Comparison of ENCODE assay signal across 8 mouse cellular contexts in the genomic region with DNA sequence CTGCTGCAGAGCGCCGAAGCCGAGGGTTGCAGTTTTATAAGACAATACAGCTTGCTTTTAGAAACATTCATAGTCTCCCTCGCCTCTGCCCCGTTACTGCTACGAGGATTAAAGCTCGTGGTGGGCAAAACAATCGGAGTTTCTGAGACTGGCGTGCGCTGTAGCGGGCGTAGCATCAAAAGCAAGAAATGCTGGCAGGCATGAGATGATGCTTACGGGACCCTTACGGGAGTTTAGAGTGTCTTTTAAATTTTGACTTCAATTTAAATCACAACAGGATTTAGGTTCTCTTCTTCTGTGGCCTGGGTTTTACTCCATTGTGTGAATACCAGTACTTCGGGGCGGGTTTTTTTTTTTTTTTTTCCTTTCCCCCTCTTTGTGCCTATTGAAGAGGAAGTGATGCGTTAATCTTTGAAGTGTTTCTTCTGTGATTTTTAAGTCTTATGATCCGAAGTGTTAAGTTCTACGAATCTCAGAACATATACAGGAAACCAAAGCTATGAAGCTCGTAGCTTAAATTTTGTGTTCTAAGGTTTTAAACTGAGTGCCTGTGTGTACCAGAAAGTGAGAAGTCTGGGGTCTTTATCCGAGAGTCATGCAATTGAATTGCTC. TPM values are rescaled to one million over a fixed set of nuclear protein-coding genes. Genes with fewer than 3 reads are reported as not detected.
DNase-seq lines count a peak whose midpoint lies in the region; TF ChIP-seq lines count a peak whose summit lies in the region.

No protein-coding gene starts in this region.

- intact Hi-C loops in left cerebral cortex, adult 2 months (cut with DNase I), result no loop called here
- intact Hi-C loops in left cerebral cortex, postnatal 14 days (cut with DNase I), result no loop called here

- no peak for TF ChIP-seq CTCF in left cerebral cortex, adult 2 months (IDR thresholded peaks at IDR 0.05)

- peak overlapping the region; percentile 79 for H3K4me3 ChIP-seq in left cerebral cortex, adult 2 months
- H3K4me3 ChIP-seq in brown adipose tissue, adult 24 weeks (ENCODE audit: insufficient read depth, low read depth, low read length), result peak overlapping the region; percentile 92

- peak overlapping the region; percentile 97 for H3K27ac ChIP-seq in left cerebral cortex, adult 2 months
- peak overlapping the region; percentile 59 for H3K27ac ChIP-seq in brown adipose tissue, adult 24 weeks (replicated peaks; ENCODE audit: low read depth, low read length)

- no peak for DNase-seq in left cerebral cortex, adult 2 months (ENCODE audit: extremely low spot score in 1 of 2, low spot score in 2 of 2)
- DNase-seq in left cerebral cortex, postnatal 14 days (ENCODE audit: low spot score in 2 of 2), result no peak
- DNase-seq in induced T-regulatory cell, adult 2 months (ENCODE audit: low read depth), result peak; percentile 71
- DNase-seq in naive thymus-derived CD4-positive, alpha-beta T cell, adult 2 months (ENCODE audit: low read depth), result peak; percentile 78
- no peak for DNase-seq in adipocyte (ENCODE audit: low spot score)
- no peak for DNase-seq in adrenal gland, adult 2 months
- no peak for DNase-seq in frontal cortex, adult 2 months (ENCODE audit: extremely low spot score in 1 of 2, low spot score in 1 of 2)

- peaks cover 1% of the 10 kb centered on the region for H3K4me1 ChIP-seq in brown adipose tissue, adult 24 weeks (ENCODE audit: control insufficient read depth, insufficient read depth, insufficient read length, low read length)

RNA-seq across cellular contexts. Expression of a gene that starts 0.7 kb away (rescaled TPM):
- 10 to 100 TPM; 28.1 TPM for total RNA-seq in left cerebral cortex, adult 2 months (2021)
- total RNA-seq in left cerebral cortex, postnatal 14 days (2021), result 10 to 100 TPM; 20.9 to 23.8 TPM
- 7.3 and 9.6 TPM in 2 replicates for polyA plus RNA-seq in brown adipose tissue, adult 24 weeks (2012; ENCODE audit: insufficient read depth, insufficient read length, missing spikeins)
- total RNA-seq in adrenal gland, adult 2 months (2021), result 10 to 100 TPM; 24.8 to 35.2 TPM
- polyA plus RNA-seq in adrenal gland, adult 2 months (2012; rRNA removed), result 19.4 and 24.7 TPM in 2 replicates
- polyA plus RNA-seq in frontal cortex, adult 2 months (2012; rRNA removed), result 34.0 and 34.7 TPM in 2 replicates

RNA-seq across cellular contexts. Expression of a gene that starts 23.2 kb away (rescaled TPM):
- total RNA-seq in left cerebral cortex, adult 2 months (2021), result not detected
- total RNA-seq in left cerebral cortex, postnatal 14 days (2021), result not detected
- not detected in 2 replicates for polyA plus RNA-seq in brown adipose tissue, adult 24 weeks (2012; ENCODE audit: insufficient read depth, insufficient read length, missing spikeins)
- not detected for total RNA-seq in adrenal gland, adult 2 months (2021)
- polyA plus RNA-seq in adrenal gland, adult 2 months (2012; rRNA removed), result not detected in 2 replicates
- not detected in 2 replicates for polyA plus RNA-seq in frontal cortex, adult 2 months (2012; rRNA removed)

RNA-seq across cellular contexts. Expression of a gene that starts 58.3 kb away (rescaled TPM):
- not detected for total RNA-seq in left cerebral cortex, adult 2 months (2021)
- total RNA-seq in left cerebral cortex, postnatal 14 days (2021), result not detected
- not detected in 2 replicates for polyA plus RNA-seq in brown adipose tissue, adult 24 weeks (2012; ENCODE audit: insufficient read depth, insufficient read length, missing spikeins)
- under 1 TPM in 1 of 2 experiments, not detected in 1; 0.48 TPM for total RNA-seq in adrenal gland, adult 2 months (2021)
- polyA plus RNA-seq in adrenal gland, adult 2 months (2012; rRNA removed), result not detected in 2 replicates
- not detected in 2 replicates for polyA plus RNA-seq in frontal cortex, adult 2 months (2012; rRNA removed)

RNA-seq across cellular contexts. Expression of a gene that starts 59.0 kb away (rescaled TPM):
- not detected for total RNA-seq in left cerebral cortex, adult 2 months (2021)
- total RNA-seq in left cerebral cortex, postnatal 14 days (2021), result not detected
- not detected in 2 replicates for polyA plus RNA-seq in brown adipose tissue, adult 24 weeks (2012; ENCODE audit: insufficient read depth, insufficient read length, missing spikeins)
- total RNA-seq in adrenal gland, adult 2 months (2021), result not detected
- not detected in 2 replicates for polyA plus RNA-seq in adrenal gland, adult 2 months (2012; rRNA removed)
- polyA plus RNA-seq in frontal cortex, adult 2 months (2012; rRNA removed), result not detected in 2 replicates

Comparison
In these comparisons a context has a peak if more than half of its experiments do, and no peak if none do; other contexts are left out.
1. DNase-seq: peak in induced T-regulatory cell, adult 2 months (single experiment) and naive thymus-derived CD4-positive, alpha-beta T cell, adult 2 months (single experiment); none in left cerebral cortex, adult 2 months (0 of 2), left cerebral cortex, postnatal 14 days (0 of 2), adipocyte (single experiment), adrenal gland, adult 2 months (single experiment) and frontal cortex, adult 2 months (0 of 2).